In the genomic region with DNA sequence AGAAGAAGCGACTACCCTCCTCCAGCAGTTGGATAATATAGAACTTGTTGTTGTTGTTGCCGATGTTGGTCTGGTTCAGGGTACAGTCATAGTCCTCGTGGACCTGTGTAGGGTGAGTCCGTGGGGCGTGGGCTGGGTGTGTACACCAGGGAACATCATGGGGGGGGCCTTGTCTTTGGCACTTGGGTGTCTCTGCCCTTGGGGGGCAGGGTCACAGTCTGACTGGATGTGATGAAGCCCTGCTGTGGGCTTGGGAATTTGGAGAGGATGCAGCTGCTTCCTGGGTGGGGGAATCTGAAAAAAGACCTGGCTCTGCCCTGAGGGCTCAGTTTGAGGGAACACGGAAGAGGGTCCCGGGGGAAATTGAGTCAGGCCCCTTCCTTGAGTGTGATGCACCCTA, we compare ENCODE assay signal across 9 mouse cellular contexts. TPM values are rescaled to one million over a fixed set of nuclear protein-coding genes. Genes with fewer than 3 reads are reported as not detected.
DNase-seq lines count a peak whose midpoint lies in the region; ATAC-seq and TF ChIP-seq lines count a peak whose summit lies in the region.
"Had no signal": no experiment of that assay in that cellular context is flagged by ENCODE, and none has a peak within 500 bp of the region (broad histone marks: within the 10 kb centered on the region; RNA-seq: fewer than 3 reads in every experiment).

No protein-coding gene starts in this region.

- 70% methylated on average over 7 of the region's 7 CpGs for WGBS in intestine, postnatal 0 days
- WGBS in intestine, embryonic 15.5 days = 66% methylated on average over 7 of the region's 7 CpGs
- 63% methylated on average over 7 of the region's 7 CpGs for WGBS in embryonic facial prominence, embryonic 14.5 days
- 76% methylated on average over 7 of the region's 7 CpGs for WGBS in limb, embryonic 10.5 days

- H3K4me2 ChIP-seq in intestine, postnatal 0 days (replicated peaks; ENCODE audit: low read depth) = 0 out of 2 replicates have a peak overlapping the region, but pooled peaks have one; percentile 53
- H3K4me2 ChIP-seq in intestine, embryonic 15.5 days (replicated peaks) = no peak overlapping the region
- no peak overlapping the region; the same call in 1 of the 2 replicates for H3K4me2 ChIP-seq in embryonic facial prominence, embryonic 14.5 days (ENCODE audit: low read depth, low read length)

- H3K36me3 ChIP-seq in intestine, postnatal 0 days (ENCODE audit: control insufficient read depth, insufficient read depth) = peaks cover 12% of the 10 kb centered on the region; the same call in 1 of the 2 replicates
- H3K36me3 ChIP-seq in intestine, embryonic 15.5 days = no peaks in the 10 kb centered on the region
- 0 out of 2 replicates have a peak, but pooled peaks cover 8% of the 10 kb centered on the region for H3K36me3 ChIP-seq in embryonic facial prominence, embryonic 14.5 days (ENCODE audit: control insufficient read depth, insufficient read depth, low read length)
- H3K36me3 ChIP-seq in limb, embryonic 10.5 days = peaks cover 11% of the 10 kb centered on the region

- H3K9ac ChIP-seq in intestine, postnatal 0 days (ENCODE audit: low read depth, low read length) = no peak overlapping the region
- no peak overlapping the region for H3K9ac ChIP-seq in intestine, embryonic 15.5 days
- 0 out of 2 replicates have a peak overlapping the region, but pooled peaks have one; percentile 25 for H3K9ac ChIP-seq in embryonic facial prominence, embryonic 14.5 days (ENCODE audit: low read depth, low read length)

- DNase-seq in urinary bladder, adult 2 months (ENCODE audit: low spot score) = peak; percentile 23
- DNase-seq in urinary bladder, adult 18-20 months (ENCODE audit: low spot score in 2 of 2) = no peak
- DNase-seq in embryonic facial prominence, embryonic 14.5 days (ENCODE audit: low spot score) = no peak
- DNase-seq in limb, embryonic 10.5 days (ENCODE audit: low spot score) = no peak
- peak; percentile 35 for DNase-seq in testis, postnatal 14 days (ENCODE audit: low spot score)
- DNase-seq in spleen, postnatal 14 days (ENCODE audit: low spot score in 2 of 2) = no peak

- H3K27me3 ChIP-seq in intestine, postnatal 0 days (replicated peaks; ENCODE audit: control insufficient read depth, insufficient read depth, low read length) = no peaks in the 10 kb centered on the region
- H3K27me3 ChIP-seq in intestine, embryonic 15.5 days (replicated peaks) = no peaks in the 10 kb centered on the region
- H3K27me3 ChIP-seq in embryonic facial prominence, embryonic 14.5 days (replicated peaks; ENCODE audit: control insufficient read depth, insufficient read depth, low read length) = no peaks in the 10 kb centered on the region
- 0 out of 2 replicates have a peak, but pooled peaks cover 9% of the 10 kb centered on the region for H3K27me3 ChIP-seq in limb, embryonic 10.5 days (ENCODE audit: low read depth, poor library complexity, severe bottlenecking)

- no peak overlapping the region for H3K4me3 ChIP-seq in intestine, postnatal 0 days (ENCODE audit: low read depth, low read length)
- no peak overlapping the region for H3K4me3 ChIP-seq in intestine, embryonic 15.5 days (replicated peaks)
- H3K4me3 ChIP-seq in embryonic facial prominence, embryonic 14.5 days (ENCODE audit: low read depth, low read length) = no peak overlapping the region
- H3K4me3 ChIP-seq in limb, embryonic 10.5 days = 0 out of 2 replicates have a peak overlapping the region, but pooled peaks have one; percentile 1

- no peak for ATAC-seq in intestine, postnatal 0 days
- no peak for ATAC-seq in intestine, embryonic 15.5 days
- ATAC-seq in embryonic facial prominence, embryonic 14.5 days (ENCODE audit: low read depth) = no peak

- no peak for TF ChIP-seq CTCF in intestine, postnatal 0 days (IDR thresholded peaks at IDR 0.05; ENCODE audit: low read depth)

- H3K27ac ChIP-seq in intestine, postnatal 0 days (ENCODE audit: low read depth, low read length) = no peak overlapping the region
- H3K27ac ChIP-seq in intestine, embryonic 15.5 days = no peak overlapping the region
- H3K27ac ChIP-seq in embryonic facial prominence, embryonic 14.5 days (replicated peaks; ENCODE audit: low read depth, low read length) = no peak overlapping the region
- H3K27ac ChIP-seq in limb, embryonic 10.5 days = peak overlapping the region; percentile 73

- peaks cover 8% of the 10 kb centered on the region for H3K4me1 ChIP-seq in intestine, postnatal 0 days (replicated peaks; ENCODE audit: control insufficient read depth, insufficient read depth, low read length)
- H3K4me1 ChIP-seq in intestine, embryonic 15.5 days (replicated peaks) = peaks cover 48% of the 10 kb centered on the region
- peaks cover 10% of the 10 kb centered on the region for H3K4me1 ChIP-seq in embryonic facial prominence, embryonic 14.5 days (ENCODE audit: control insufficient read depth, insufficient read depth, low read length)
- H3K4me1 ChIP-seq in limb, embryonic 10.5 days = peaks cover 57% of the 10 kb centered on the region

- H3K9me3 ChIP-seq in intestine, postnatal 0 days (ENCODE audit: control insufficient read depth) = no peaks in the 10 kb centered on the region
- no peaks in the 10 kb centered on the region for H3K9me3 ChIP-seq in intestine, embryonic 15.5 days
- H3K9me3 ChIP-seq in embryonic facial prominence, embryonic 14.5 days (ENCODE audit: control insufficient read depth, low read length) = no peaks in the 10 kb centered on the region
- no peaks in the 10 kb centered on the region for H3K9me3 ChIP-seq in limb, embryonic 10.5 days (replicated peaks)

RNA-seq across cellular contexts. Expression of gene Rrp9, which starts 0.7 kb away (rescaled TPM):
- 17.7 and 19.4 TPM in 2 replicates for polyA plus RNA-seq in intestine, postnatal 0 days (2015; fragmentation: Nextera tagmentation; extraction: Ambion mirVana)
- polyA plus RNA-seq in intestine, embryonic 15.5 days (2015; fragmentation: Nextera tagmentation; extraction: Ambion mirVana) = 49.9 and 50.0 TPM in 2 replicates
- polyA plus RNA-seq in urinary bladder, adult 2 months (2012; rRNA removed) = 30.6 and 31.0 TPM in 2 replicates
- polyA plus RNA-seq in embryonic facial prominence, embryonic 14.5 days (2014; fragmentation: Nextera tagmentation; extraction: Ambion mirVana) = 35.0 and 43.5 TPM in 2 replicates
- polyA plus RNA-seq in limb, embryonic 10.5 days (2016; fragmentation: Nextera tagmentation; extraction: Ambion mirVana) = 81.6 and 110 TPM in 2 replicates

RNA-seq across cellular contexts. Expression of gene Parp3, which starts 1.7 kb away (rescaled TPM):
- polyA plus RNA-seq in intestine, postnatal 0 days (2015; fragmentation: Nextera tagmentation; extraction: Ambion mirVana) = 2.5 and 3.8 TPM in 2 replicates
- 2.4 and 2.5 TPM in 2 replicates for polyA plus RNA-seq in intestine, embryonic 15.5 days (2015; fragmentation: Nextera tagmentation; extraction: Ambion mirVana)
- 70.2 and 82.3 TPM in 2 replicates for polyA plus RNA-seq in urinary bladder, adult 2 months (2012; rRNA removed)
- polyA plus RNA-seq in embryonic facial prominence, embryonic 14.5 days (2014; fragmentation: Nextera tagmentation; extraction: Ambion mirVana) = 5.5 and 6.2 TPM in 2 replicates
- 1.9 and 2.3 TPM in 2 replicates for polyA plus RNA-seq in limb, embryonic 10.5 days (2016; fragmentation: Nextera tagmentation; extraction: Ambion mirVana)

RNA-seq across cellular contexts. Expression of gene Gpr62, which starts 9.3 kb away (rescaled TPM):
- 0.17 and 0.26 TPM in 2 replicates for polyA plus RNA-seq in intestine, postnatal 0 days (2015; fragmentation: Nextera tagmentation; extraction: Ambion mirVana)
- polyA plus RNA-seq in intestine, embryonic 15.5 days (2015; fragmentation: Nextera tagmentation; extraction: Ambion mirVana) = 0.20 and 0.45 TPM in 2 replicates
- polyA plus RNA-seq in urinary bladder, adult 2 months (2012; rRNA removed) = 0.29 and 0.33 TPM in 2 replicates
- polyA plus RNA-seq in embryonic facial prominence, embryonic 14.5 days (2014; fragmentation: Nextera tagmentation; extraction: Ambion mirVana) = 0.36 and 0.60 TPM in 2 replicates
- polyA plus RNA-seq in limb, embryonic 10.5 days (2016; fragmentation: Nextera tagmentation; extraction: Ambion mirVana) = 0.16 and 0.59 TPM in 2 replicates

RNA-seq across cellular contexts. Expression of gene Pcbp4, which starts 22.0 kb away (rescaled TPM):
- 13.8 and 15.7 TPM in 2 replicates for polyA plus RNA-seq in intestine, postnatal 0 days (2015; fragmentation: Nextera tagmentation; extraction: Ambion mirVana)
- 43.7 and 49.5 TPM in 2 replicates for polyA plus RNA-seq in intestine, embryonic 15.5 days (2015; fragmentation: Nextera tagmentation; extraction: Ambion mirVana)
- 42.5 and 47.9 TPM in 2 replicates for polyA plus RNA-seq in urinary bladder, adult 2 months (2012; rRNA removed)
- polyA plus RNA-seq in embryonic facial prominence, embryonic 14.5 days (2014; fragmentation: Nextera tagmentation; extraction: Ambion mirVana) = 90.2 and 101 TPM in 2 replicates
- 275 and 316 TPM in 2 replicates for polyA plus RNA-seq in limb, embryonic 10.5 days (2016; fragmentation: Nextera tagmentation; extraction: Ambion mirVana)

RNA-seq across cellular contexts. Expression of gene Iqcf1, which starts 24.7 kb away (rescaled TPM):
- not detected in 2 replicates for polyA plus RNA-seq in intestine, postnatal 0 days (2015; fragmentation: Nextera tagmentation; extraction: Ambion mirVana)
- not detected in 2 replicates for polyA plus RNA-seq in intestine, embryonic 15.5 days (2015; fragmentation: Nextera tagmentation; extraction: Ambion mirVana)
- polyA plus RNA-seq in urinary bladder, adult 2 months (2012; rRNA removed) = not detected in 2 replicates
- polyA plus RNA-seq in embryonic facial prominence, embryonic 14.5 days (2014; fragmentation: Nextera tagmentation; extraction: Ambion mirVana) = not detected in 2 replicates
- polyA plus RNA-seq in limb, embryonic 10.5 days (2016; fragmentation: Nextera tagmentation; extraction: Ambion mirVana) = not detected in 2 replicates
- polyA plus RNA-seq: neural tube, embryonic 11.5 days had no signal

Comparison
In these comparisons a context has a peak if more than half of its experiments do, and no peak if none do; other contexts are left out.
1. DNase-seq: peak in urinary bladder, adult 2 months (single experiment) and testis, postnatal 14 days (single experiment); none in urinary bladder, adult 18-20 months (0 of 2), embryonic facial prominence, embryonic 14.5 days (single experiment), limb, embryonic 10.5 days (single experiment) and spleen, postnatal 14 days (0 of 2).